Mouse (Mus musculus) kidney, postnatal 0 days (tissue): ENCODE measurements around the gene Lyrm9. TPM values are rescaled to one million over a fixed set of nuclear protein-coding genes. Genes with fewer than 3 reads are reported as not detected.

Source experiments
- ATAC-seq: fragments of 200-750 bp; cut with Nextera tagmentation; replicated peaks from 2 replicates; pipeline ENCODE4 v1.8.0; 2017; ENCODE audit warnings: low read depth, moderate number of reproducible peaks, moderate TSS enrichment, moderate library complexity; ENCODE audit not compliant: low FRiP score
- DNase-seq: peaks from one replicate; pipeline ENCODE4 v3.0.0-alpha.2; 2016; ENCODE audit warnings: low spot score
- H3K27ac ChIP-seq: fragments of 300-500 bp; sonication (generic); 2 replicates; pipeline ENCODE4 v1.5.1; 2014; ENCODE audit warnings: mild to moderate bottlenecking
- H3K27me3 ChIP-seq: fragments of 300-500 bp; sonication (generic); 2 replicates; pipeline ENCODE4 v1.6.1; 2014; ENCODE audit warnings: low read length, mixed read lengths; ENCODE audit not compliant: insufficient read depth
- H3K36me3 ChIP-seq: fragments of 300-500 bp; sonication (generic); 2 replicates; pipeline ENCODE4 v1.6.1; 2014; ENCODE audit warnings: low read length, mixed read lengths; ENCODE audit not compliant: insufficient read depth
- H3K4me1 ChIP-seq: fragments of 300-500 bp; sonication (generic); replicated peaks from 2 replicates; pipeline ENCODE4 v1.6.1; 2014; ENCODE audit warnings: antibody characterized with exemption, low read length, mixed read lengths; ENCODE audit not compliant: insufficient read depth
- H3K4me2 ChIP-seq: fragments of 300-500 bp; sonication (generic); 2 replicates; pipeline ENCODE4 v1.6.1; 2014; ENCODE audit warnings: mild to moderate bottlenecking, low read length, moderate library complexity, mixed read lengths
- H3K4me3 ChIP-seq: fragments of 300-500 bp; sonication (generic); replicated peaks from 2 replicates; pipeline ENCODE4 v1.5.1; 2014; ENCODE audit warnings: low read depth, low read length
- H3K9ac ChIP-seq: fragments of 300-500 bp; sonication (generic); 2 replicates; pipeline ENCODE4 v1.6.1; 2014; ENCODE audit warnings: low read depth, low read length
- H3K9me3 ChIP-seq: fragments of 300-500 bp; sonication (generic); replicated peaks from 2 replicates; pipeline ENCODE4 v1.6.1; 2016; ENCODE audit warnings: low read length, inconsistent platforms, mixed read lengths
- CTCF ChIP-seq: IDR thresholded peaks from 2 replicates; pipeline ENCODE4 v1.5.1; 2016; ENCODE audit warnings: antibody characterized with exemption, low read depth, mild to moderate bottlenecking, moderate library complexity
- WGBS: fragments of 180-500 bp; shearing (Covaris S2); extraction: QIAGEN DNeasy Blood & Tissue Kit; methylation state at CpG from one replicate; pipeline ENCODE4 v1.1.7; 2014; 5-methylcytosine and 5-hydroxymethylcytosine counted together
- polyA plus RNA-seq: library from polyadenylated mRNA; unstranded; fragments of >200 nt; fragmentation: Nextera tagmentation; extraction: Ambion mirVana; gene quantifications from 2 replicates; pipeline ENCODE4 v1.2.1, GENCODE M21; 2015

Gene Lyrm9
- polyA plus RNA-seq, 1 experiment from 2014 or later, result 28.6 TPM

DNA sequence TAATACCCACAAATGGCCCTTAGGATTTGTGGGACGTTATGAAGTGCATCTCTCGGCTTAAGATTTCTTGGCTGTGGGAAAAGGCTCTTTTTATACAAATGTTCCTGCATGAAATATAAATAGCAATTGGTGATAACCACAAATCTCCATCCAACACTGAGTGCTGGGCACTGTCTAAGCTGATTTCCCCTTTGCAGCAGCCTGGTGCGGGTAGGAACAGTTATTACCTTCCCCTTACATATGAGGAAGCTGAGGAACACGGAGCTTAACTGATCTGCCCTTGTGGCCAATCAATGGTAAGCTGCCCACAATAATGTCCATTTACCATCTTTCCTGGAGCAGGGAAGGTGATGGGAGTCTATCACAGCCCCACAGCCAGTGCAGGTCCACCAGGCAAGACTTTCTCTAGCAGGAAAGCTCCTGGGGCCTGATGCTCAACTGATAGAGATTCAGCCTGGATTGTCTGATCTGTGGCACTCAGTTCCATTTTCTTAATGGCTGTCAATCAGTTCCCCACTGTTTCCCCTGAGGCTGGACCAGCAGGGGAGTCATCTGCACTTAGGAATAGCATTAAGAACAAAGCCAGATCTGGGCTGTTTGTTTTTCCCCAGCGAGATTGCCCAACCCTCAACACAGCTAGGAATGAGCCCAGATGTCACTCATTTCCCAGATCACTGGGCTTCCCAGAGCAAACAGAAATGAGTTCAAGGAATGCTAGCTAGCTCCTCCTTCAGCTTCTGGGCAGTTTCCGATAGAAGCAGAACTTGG is 18.9 kb upstream of the Lyrm9 start:
- no peak overlapping the region for H3K27ac ChIP-seq
- no peak overlapping the region for H3K9ac ChIP-seq
- H3K27me3 ChIP-seq, result no peaks in the 10 kb centered on the region
- 63% methylated on average over 6 of the region's 6 CpGs for WGBS
- no peaks in the 10 kb centered on the region for H3K4me1 ChIP-seq
- no peak overlapping the region for H3K4me2 ChIP-seq
- DNase-seq (no peak), ATAC-seq (no peak)
- TF ChIP-seq CTCF, result no peak
- no peaks in the 10 kb centered on the region for H3K36me3 ChIP-seq
- no peaks in the 10 kb centered on the region for H3K9me3 ChIP-seq
- no peak overlapping the region for H3K4me3 ChIP-seq

DNA sequence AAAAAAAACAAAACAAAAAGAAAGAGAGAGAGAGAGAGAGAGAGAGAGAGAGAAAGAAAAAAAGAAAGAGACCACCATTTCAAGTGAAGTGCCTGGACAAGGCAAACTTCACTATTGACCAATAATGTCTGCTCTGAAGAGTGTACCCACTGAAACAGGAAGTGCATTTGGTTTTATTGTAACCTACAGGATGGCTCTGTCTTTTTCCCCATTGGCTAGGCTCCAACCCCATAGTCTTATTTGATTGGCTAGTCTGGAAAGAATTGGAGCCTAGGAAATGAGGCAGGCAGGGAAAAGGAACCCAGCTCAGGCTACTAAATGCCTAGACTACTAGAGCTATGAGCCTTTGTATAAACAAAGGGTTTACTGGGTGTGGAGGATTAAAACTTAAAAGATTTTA is 17.0 kb upstream of the Lyrm9 start:
- Histone ChIP-seq H3K27ac (no peak overlapping the region), H3K9ac (no peak overlapping the region), H3K4me2 (no peak overlapping the region), H3K9me3 (no peaks in the 10 kb centered on the region), H3K4me1 (0 out of 2 replicates have a peak, but pooled peaks cover 3% of the 10 kb centered on the region), H3K4me3 (no peak overlapping the region), H3K27me3 (no peaks in the 10 kb centered on the region), H3K36me3 (no peaks in the 10 kb centered on the region)
- ATAC-seq, result no peak
- DNase-seq, result no peak
- no peak for TF ChIP-seq CTCF

DNA sequence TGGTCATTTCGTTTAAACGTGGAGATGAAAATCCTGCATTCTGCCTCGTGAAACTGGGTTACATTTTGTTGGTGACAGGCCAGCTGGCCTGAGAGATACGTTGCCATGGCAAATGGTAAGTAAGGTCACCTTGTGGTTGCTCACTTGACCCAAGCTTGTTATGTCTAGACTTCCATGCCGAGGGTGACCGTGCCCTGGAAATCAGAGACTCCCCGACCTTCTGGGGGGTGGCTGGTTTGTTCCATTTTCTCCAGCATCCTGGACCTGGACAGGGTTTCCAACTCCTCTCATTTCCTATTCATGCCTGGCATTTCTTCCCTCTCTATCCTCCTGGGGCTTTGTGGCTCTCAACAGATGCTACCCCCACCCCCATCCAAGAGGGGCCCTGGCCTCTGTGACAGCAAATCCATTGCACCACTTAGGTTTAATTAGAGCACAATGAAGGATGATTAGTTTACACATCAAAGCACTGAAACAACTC is 11.9 kb upstream of the Lyrm9 start:
- Histone ChIP-seq H3K9ac (no peak overlapping the region), H3K4me1 (0 out of 2 replicates have a peak, but pooled peaks cover 6% of the 10 kb centered on the region), H3K4me3 (no peak overlapping the region), H3K4me2 (no peak overlapping the region), H3K27ac (no peak overlapping the region), H3K36me3 (no peaks in the 10 kb centered on the region), H3K27me3 (no peaks in the 10 kb centered on the region), H3K9me3 (no peaks in the 10 kb centered on the region)
- no peak for DNase-seq
- 39% methylated on average over 7 of the region's 7 CpGs for WGBS
- TF ChIP-seq CTCF, result no peak
- no peak for ATAC-seq

GRCm38 (mm10) chr11:78815986-78816792 is 10.2 kb upstream of the Lyrm9 start:
- Histone ChIP-seq H3K4me2 (no peak overlapping the region), H3K27me3 (no peaks in the 10 kb centered on the region), H3K9me3 (no peaks in the 10 kb centered on the region), H3K36me3 (no peaks in the 10 kb centered on the region), H3K9ac (no peak overlapping the region), H3K4me1 (peaks cover 18% of the 10 kb centered on the region), H3K27ac (no peak overlapping the region), H3K4me3 (no peak overlapping the region)
- no peak for ATAC-seq
- 66% methylated on average over 14 of the region's 14 CpGs for WGBS
- DNase-seq, result no peak
- TF ChIP-seq CTCF, result no peak

GRCm38 (mm10) chr11:78817311-78818022 is 8.9 kb upstream of the Lyrm9 start:
- Histone ChIP-seq H3K4me3 (no peak overlapping the region), H3K9me3 (no peaks in the 10 kb centered on the region), H3K4me2 (no peak overlapping the region), H3K4me1 (peaks cover 21% of the 10 kb centered on the region), H3K27me3 (no peaks in the 10 kb centered on the region), H3K9ac (no peak overlapping the region), H3K27ac (no peak overlapping the region), H3K36me3 (no peaks in the 10 kb centered on the region)
- no peak for TF ChIP-seq CTCF
- DNase-seq, result no peak
- 80% methylated on average over 11 of the region's 11 CpGs for whole genome bisulfite sequencing
- no peak for ATAC-seq
